Mouse (Mus musculus) limb, embryonic 10.5 days (tissue): Measurements from ENCODE around the gene Lysmd3. TPM values are rescaled to one million over a fixed set of nuclear protein-coding genes. Genes with fewer than 3 reads are reported as not detected.

Experiments
- polyA plus RNA-seq: library from polyadenylated mRNA; unstranded; fragments of >200 nt; fragmentation: Nextera tagmentation; extraction: Ambion mirVana; gene quantifications from 2 replicates; pipeline ENCODE4 v1.2.1, GENCODE M21; 2016

Gene Lysmd3
- polyA plus RNA-seq, 1 experiment from 2014 or later, result 22.8 TPM

Other genes starting within 250 kb of the Lysmd3 start
- gene Adgrv1, start 24.5 kb upstream of the Lysmd3 start, polyA plus RNA-seq, result 1.2 and 1.5 TPM in 2 replicates
- gene Polr3g, start 53.4 kb downstream of the Lysmd3 start, polyA plus RNA-seq, result 20.0 and 21.3 TPM in 2 replicates
- gene Mblac2, start 53.7 kb downstream of the Lysmd3 start, polyA plus RNA-seq, result 3.4 and 4.4 TPM in 2 replicates
- gene Cetn3, start 125.4 kb downstream of the Lysmd3 start, polyA plus RNA-seq, result 169 and 192 TPM in 2 replicates